Mouse (Mus musculus): ENCODE measurements around the gene Cphx1. TPM values are rescaled to one million over a fixed set of nuclear protein-coding genes. Genes with fewer than 3 reads are reported as not detected.
"Not testable (repeated sequence)": the region's sequence is repeated elsewhere in the genome, so short reads cannot be mapped to it uniquely, and the experiment has no call there.

Cphx1 gene
- polyA plus RNA-seq, 1 experiment from 2014 or later = not detected

DNA sequence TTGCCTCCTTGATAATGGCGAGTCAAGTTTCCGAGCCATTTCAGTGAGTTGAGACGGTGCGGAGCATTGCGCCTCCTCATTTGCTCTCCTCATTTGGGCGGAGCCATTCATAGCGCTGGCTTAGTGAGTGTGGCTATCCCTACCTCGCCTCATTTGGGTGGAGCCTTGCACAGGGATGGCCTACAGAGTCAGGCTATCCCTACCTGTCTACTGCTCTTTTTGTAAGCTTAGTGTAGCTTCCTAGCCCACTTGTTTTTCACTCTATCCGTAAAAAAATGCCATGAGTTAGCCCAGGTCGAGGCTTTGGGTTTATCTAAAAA is 10.6 kb upstream of the Cphx1 start, which contains the start of gene Tmem254a:
Gene Tmem254a (minus strand): TSS at position 111 of the 320 bp plus-strand sequence.
- H3K4me2 ChIP-seq (ENCODE audit: low read depth, low read length); H3K4me3 ChIP-seq (ENCODE audit: low read depth, low read length); H3K36me3 ChIP-seq (ENCODE audit: control insufficient read depth, insufficient read depth); H3K9me3 ChIP-seq (replicated peaks; ENCODE audit: control insufficient read depth, low read length); H3K27me3 ChIP-seq (ENCODE audit: control insufficient read depth, insufficient read depth, low read depth, low read length); H3K9ac ChIP-seq (ENCODE audit: low read depth, low read length); H3K4me1 ChIP-seq (ENCODE audit: control insufficient read depth, low read depth, low read length); H3K27ac ChIP-seq (ENCODE audit: low read length): not testable (repeated sequence)
- no CpG with 5 or more reads among the region's 10 CpGs for WGBS (ENCODE audit: insufficient replicate concordance)
- ATAC-seq (ENCODE audit: low read depth) = peak; percentile 84

DNA sequence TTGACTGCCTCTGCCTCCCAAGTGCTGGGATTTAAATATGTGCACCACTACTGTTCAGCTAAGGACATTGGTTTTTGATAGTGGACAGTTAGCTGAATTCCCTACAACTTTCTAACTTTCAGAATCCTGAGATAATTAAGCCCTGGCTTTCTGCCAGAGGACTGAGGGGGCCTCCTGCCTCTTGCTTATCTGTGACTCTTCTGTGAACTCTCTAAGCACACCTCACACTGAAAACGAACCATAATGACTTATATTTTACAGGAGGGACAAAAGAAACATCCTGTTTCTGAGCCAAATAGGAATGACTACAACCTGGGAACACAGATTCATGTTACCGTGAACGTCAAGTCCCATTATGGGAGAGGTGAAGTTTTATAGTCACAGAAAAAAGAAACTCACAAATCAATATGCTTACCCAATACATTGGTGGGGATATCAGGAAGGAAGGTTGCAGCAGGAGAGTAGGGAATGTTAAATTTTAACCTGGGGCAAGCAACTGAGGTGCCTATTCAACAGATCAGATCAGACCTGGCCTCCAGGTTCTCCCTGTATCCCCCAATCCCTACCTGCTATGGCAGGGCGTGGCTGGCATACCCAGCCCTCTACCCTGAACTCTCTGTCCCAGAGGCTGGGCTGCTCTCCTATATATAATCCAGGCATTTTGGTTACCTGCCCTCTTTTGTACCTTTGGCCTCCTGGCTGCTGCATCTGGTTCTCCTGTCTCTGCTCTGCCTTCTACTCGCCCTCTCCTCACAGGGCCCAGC is 1.1 kb upstream of the Cphx1 start:
- WGBS (ENCODE audit: insufficient replicate concordance) = no CpG with 5 or more reads among the region's 5 CpGs
- ATAC-seq (ENCODE audit: low read depth) = peak; percentile 94
- not testable (repeated sequence) for H3K36me3 ChIP-seq (ENCODE audit: control insufficient read depth, insufficient read depth); H3K4me3 ChIP-seq (ENCODE audit: low read depth, low read length); H3K4me2 ChIP-seq (ENCODE audit: low read depth, low read length); H3K27me3 ChIP-seq (ENCODE audit: control insufficient read depth, insufficient read depth, low read depth, low read length); H3K4me1 ChIP-seq (ENCODE audit: control insufficient read depth, low read depth, low read length); H3K9me3 ChIP-seq (replicated peaks; ENCODE audit: control insufficient read depth, low read length); H3K27ac ChIP-seq (ENCODE audit: low read length); H3K9ac ChIP-seq (ENCODE audit: low read depth, low read length)

DNA sequence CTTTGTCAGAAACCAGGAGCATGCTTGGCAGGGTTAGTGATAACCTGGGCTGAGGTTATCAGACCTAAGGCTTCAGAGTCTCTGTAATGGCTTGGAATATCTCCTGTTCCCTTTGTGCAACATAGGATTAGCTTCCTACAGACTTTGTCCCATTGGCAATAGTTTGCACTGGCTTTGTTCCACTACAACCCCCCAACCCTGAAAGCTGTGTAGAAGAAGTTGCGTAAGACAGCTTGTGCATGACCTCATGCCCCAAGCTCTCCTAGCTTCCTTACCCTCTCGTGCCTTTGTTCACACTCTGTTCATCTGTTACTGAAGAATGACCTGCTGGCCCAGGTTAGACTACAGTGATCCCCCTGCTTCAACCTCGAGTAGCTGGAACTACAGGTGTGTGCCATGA is 19.8 kb downstream of the Cphx1 start:
- H3K36me3 ChIP-seq (ENCODE audit: control insufficient read depth, insufficient read depth); H3K27me3 ChIP-seq (ENCODE audit: control insufficient read depth, insufficient read depth, low read depth, low read length); H3K4me1 ChIP-seq (ENCODE audit: control insufficient read depth, low read depth, low read length); H3K9ac ChIP-seq (ENCODE audit: low read depth, low read length); H3K9me3 ChIP-seq (replicated peaks; ENCODE audit: control insufficient read depth, low read length); H3K4me3 ChIP-seq (ENCODE audit: low read depth, low read length); H3K4me2 ChIP-seq (ENCODE audit: low read depth, low read length); H3K27ac ChIP-seq (ENCODE audit: low read length): not testable (repeated sequence)
- no CpG with 5 or more reads among the region's 3 CpGs for WGBS (ENCODE audit: insufficient replicate concordance)
- peak; percentile 51; the same call in 1 of the 2 replicates for ATAC-seq (ENCODE audit: low read depth)

DNA sequence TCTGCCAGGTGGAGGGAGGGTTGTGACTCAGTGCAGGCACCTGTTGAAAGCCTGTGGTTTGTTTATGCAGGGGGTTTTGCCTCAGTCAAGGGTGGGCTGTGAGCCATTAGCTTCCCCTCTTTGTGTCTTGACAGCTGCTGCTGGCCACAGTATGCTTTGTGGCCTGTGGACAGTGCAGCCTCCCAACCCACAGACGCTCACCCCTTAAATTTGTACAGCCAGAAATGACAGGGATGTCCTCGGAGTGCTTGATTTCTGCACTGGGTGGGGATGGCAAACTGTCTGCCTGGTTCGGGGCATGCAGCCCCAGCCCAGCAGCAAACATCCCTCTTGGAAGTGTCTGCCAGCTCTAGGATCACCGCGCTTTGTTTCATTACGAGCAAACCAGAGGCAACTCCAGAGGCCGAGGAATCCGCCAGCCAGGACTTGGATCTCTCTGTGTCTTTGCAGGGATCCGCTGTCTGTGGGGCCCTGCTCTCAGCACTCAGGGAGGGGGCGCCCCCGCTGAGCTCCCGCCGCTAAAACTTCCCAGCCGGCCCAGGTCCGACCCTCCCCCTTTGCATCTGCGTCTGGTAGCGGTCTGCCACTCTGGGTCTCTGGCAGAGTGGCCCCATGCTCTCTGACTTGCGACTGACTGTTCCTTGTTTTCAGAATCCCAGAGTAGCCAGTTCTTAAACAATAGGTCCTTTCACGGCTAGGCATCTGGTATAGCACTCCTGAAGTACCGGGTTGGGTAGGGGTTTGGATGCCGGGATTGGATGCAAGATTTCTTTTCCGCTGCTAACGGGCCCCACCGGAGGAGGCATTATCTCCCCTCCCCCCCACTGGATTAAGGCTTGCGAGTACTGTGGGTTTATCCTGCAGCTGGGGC is 40.5 kb downstream of the Cphx1 start, which contains the start of gene Duxbl1:
Gene Duxbl1 (plus strand): TSS at position 207 of the 871 bp plus-strand sequence.
- H3K4me1 ChIP-seq (ENCODE audit: control insufficient read depth, low read depth, low read length); H3K36me3 ChIP-seq (ENCODE audit: control insufficient read depth, insufficient read depth); H3K27ac ChIP-seq (ENCODE audit: low read length); H3K27me3 ChIP-seq (ENCODE audit: control insufficient read depth, insufficient read depth, low read depth, low read length); ATAC-seq (ENCODE audit: low read depth); H3K9ac ChIP-seq (ENCODE audit: low read depth, low read length); H3K4me2 ChIP-seq (ENCODE audit: low read depth, low read length); H3K4me3 ChIP-seq (ENCODE audit: low read depth, low read length); H3K9me3 ChIP-seq (replicated peaks; ENCODE audit: control insufficient read depth, low read length): not testable (repeated sequence)
- WGBS (ENCODE audit: insufficient replicate concordance) = no CpG with 5 or more reads among the region's 25 CpGs

DNA sequence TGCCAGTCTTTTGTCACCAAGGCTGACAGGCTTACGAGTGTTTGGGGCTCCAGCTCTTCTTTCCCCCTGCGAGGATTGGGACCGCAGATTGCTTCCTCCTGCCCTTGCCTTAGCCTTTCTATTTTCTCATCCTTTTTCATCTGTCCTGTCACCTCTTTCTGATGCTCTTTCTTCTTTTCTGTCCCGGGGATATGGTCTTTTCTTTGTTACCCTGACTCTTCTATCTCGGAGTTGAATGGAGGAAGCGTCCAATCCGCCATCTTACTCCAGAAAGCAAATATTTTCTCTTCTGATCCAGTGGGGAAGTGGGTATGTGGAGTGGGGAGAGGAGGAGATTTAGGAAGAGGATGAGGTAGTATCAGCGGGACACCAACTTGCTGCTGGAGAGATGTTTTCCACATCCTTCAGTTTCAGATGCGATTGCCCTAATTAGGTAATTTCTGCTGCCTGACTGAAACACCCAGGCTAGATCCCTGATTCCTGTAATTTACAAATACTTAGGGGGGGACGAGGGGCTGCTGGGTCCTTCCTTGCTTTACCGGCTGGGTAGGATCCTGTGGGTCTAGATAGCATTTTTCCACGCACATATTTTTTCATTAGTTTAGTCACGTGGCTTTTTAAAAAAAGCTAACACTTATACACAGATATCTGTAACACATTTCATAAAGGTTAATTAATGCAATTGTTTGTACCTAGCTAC is 41.3 kb downstream of the Cphx1 start:
- H3K4me3 ChIP-seq (ENCODE audit: low read depth, low read length); H3K9me3 ChIP-seq (replicated peaks; ENCODE audit: control insufficient read depth, low read length); H3K9ac ChIP-seq (ENCODE audit: low read depth, low read length); ATAC-seq (ENCODE audit: low read depth); H3K4me1 ChIP-seq (ENCODE audit: control insufficient read depth, low read depth, low read length); H3K27me3 ChIP-seq (ENCODE audit: control insufficient read depth, insufficient read depth, low read depth, low read length); H3K4me2 ChIP-seq (ENCODE audit: low read depth, low read length); H3K27ac ChIP-seq (ENCODE audit: low read length); H3K36me3 ChIP-seq (ENCODE audit: control insufficient read depth, insufficient read depth): not testable (repeated sequence)
- 5% methylated on average over 6 of the region's 13 CpGs for WGBS (ENCODE audit: insufficient replicate concordance)

DNA sequence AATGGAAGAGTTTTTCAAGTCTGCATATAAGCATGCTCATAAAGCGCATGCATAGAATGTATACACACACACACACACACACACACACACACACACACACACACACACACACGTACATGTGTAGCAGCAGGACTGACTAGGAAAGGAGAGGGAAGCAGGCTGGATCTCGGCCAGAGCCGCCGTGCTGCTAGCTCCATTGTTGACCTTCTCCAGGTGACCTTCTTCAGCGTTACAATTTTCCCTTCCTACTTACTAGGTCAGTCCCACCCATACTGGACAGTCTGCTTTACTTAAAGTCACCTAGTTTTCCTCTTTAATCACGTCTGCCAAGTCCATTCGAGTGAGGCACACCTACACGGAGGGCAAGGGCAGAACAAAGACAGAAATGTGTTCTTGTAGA is 43.8 kb downstream of the Cphx1 start:
- 61% methylated on average over 5 of the region's 9 CpGs for WGBS (ENCODE audit: insufficient replicate concordance)
- H3K27me3 ChIP-seq (ENCODE audit: control insufficient read depth, insufficient read depth, low read depth, low read length); H3K4me1 ChIP-seq (ENCODE audit: control insufficient read depth, low read depth, low read length); H3K36me3 ChIP-seq (ENCODE audit: control insufficient read depth, insufficient read depth); H3K9ac ChIP-seq (ENCODE audit: low read depth, low read length); H3K4me2 ChIP-seq (ENCODE audit: low read depth, low read length); H3K9me3 ChIP-seq (replicated peaks; ENCODE audit: control insufficient read depth, low read length); H3K27ac ChIP-seq (ENCODE audit: low read length); H3K4me3 ChIP-seq (ENCODE audit: low read depth, low read length); ATAC-seq (ENCODE audit: low read depth): not testable (repeated sequence)

Other genes with a start within 250 kb of the Cphx1 start
- 20.5 and 26.0 TPM in 2 replicates for gene Ppif, start 244.2 kb upstream of the Cphx1 start, polyA plus RNA-seq (2015; fragmentation: Nextera tagmentation; extraction: Ambion mirVana)
- 4.5 and 5.5 TPM in 2 replicates for gene Zcchc24, start 169.3 kb upstream of the Cphx1 start, polyA plus RNA-seq (2015; fragmentation: Nextera tagmentation; extraction: Ambion mirVana)
- gene Anxa11, start 96.1 kb upstream of the Cphx1 start, polyA plus RNA-seq (2015; fragmentation: Nextera tagmentation; extraction: Ambion mirVana) = 11.4 and 13.3 TPM in 2 replicates
- not detected in 2 replicates for gene Plac9a, start 35.2 kb upstream of the Cphx1 start, polyA plus RNA-seq (2015; fragmentation: Nextera tagmentation; extraction: Ambion mirVana)
- gene Tmem254a, start 10.6 kb upstream of the Cphx1 start, polyA plus RNA-seq (2015; fragmentation: Nextera tagmentation; extraction: Ambion mirVana) = 1.5 and 1.8 TPM in 2 replicates
- 0.04 TPM in 1 of 2 replicates, not detected in the other for gene Duxbl1, start 40.3 kb downstream of the Cphx1 start, polyA plus RNA-seq (2015; fragmentation: Nextera tagmentation; extraction: Ambion mirVana)
- gene Gm9780, start 104.4 kb downstream of the Cphx1 start, polyA plus RNA-seq (2015; fragmentation: Nextera tagmentation; extraction: Ambion mirVana) = 2.6 and 4.2 TPM in 2 replicates
- 8.7 and 9.3 TPM in 2 replicates for gene Tmem254c, start 129.1 kb downstream of the Cphx1 start, polyA plus RNA-seq (2015; fragmentation: Nextera tagmentation; extraction: Ambion mirVana)
- gene Cphx2, start 143.2 kb downstream of the Cphx1 start, polyA plus RNA-seq (2015; fragmentation: Nextera tagmentation; extraction: Ambion mirVana) = not detected in 2 replicates
- gene Cphx3, start 144.0 kb downstream of the Cphx1 start, polyA plus RNA-seq (2015; fragmentation: Nextera tagmentation; extraction: Ambion mirVana) = 0.15 TPM in 1 of 2 replicates, not detected in the other
- not detected in 2 replicates for gene Duxbl2, start 180.0 kb downstream of the Cphx1 start, polyA plus RNA-seq (2015; fragmentation: Nextera tagmentation; extraction: Ambion mirVana)
- 4.2 and 4.3 TPM in 2 replicates for gene Plac9b, start 244.2 kb downstream of the Cphx1 start, polyA plus RNA-seq (2015; fragmentation: Nextera tagmentation; extraction: Ambion mirVana)

All from liver, embryonic 16.5 days (tissue).